Mouse (Mus musculus): Measurements from ENCODE around the gene Lrrc28. TPM values are rescaled to one million over a fixed set of nuclear protein-coding genes. Genes with fewer than 3 reads are reported as not detected.

The Lrrc28 gene
- polyA plus RNA-seq, 1 experiment from 2014 or later = 20.9 TPM

GRCm38 (mm10) chr7:67596322-67596721, 48.7 kb downstream of the Lrrc28 start:
- no peaks in the 10 kb centered on the region for H3K9me3 ChIP-seq (replicated peaks; ENCODE audit: low read length)
- H3K4me3 ChIP-seq (replicated peaks; ENCODE audit: low read depth, low read length) = no peak overlapping the region
- ATAC-seq (replicated peaks; ENCODE audit: low FRiP score, low read depth) = no peak
- peak overlapping the region; percentile 19; the same call in 1 of the 2 replicates for H3K27ac ChIP-seq
- H3K4me2 ChIP-seq (ENCODE audit: low read length) = no peak overlapping the region
- H3K4me1 ChIP-seq (replicated peaks; ENCODE audit: insufficient read depth, low read length) = no peaks in the 10 kb centered on the region
- no peak for TF ChIP-seq CTCF (IDR thresholded peaks at IDR 0.05; ENCODE audit: low read depth)
- no peak for DNase-seq (ENCODE audit: low spot score)
- no peaks in the 10 kb centered on the region for H3K36me3 ChIP-seq (ENCODE audit: insufficient read depth, low read length)
- 94% methylated on average over 1 of the region's 1 CpGs for WGBS
- H3K9ac ChIP-seq (ENCODE audit: low read depth, low read length) = no peak overlapping the region
- no peaks in the 10 kb centered on the region for H3K27me3 ChIP-seq (ENCODE audit: insufficient read depth, low read length)

GRCm38 (mm10) chr7:67593902-67594301, 51.2 kb downstream of the Lrrc28 start:
- TF ChIP-seq CTCF (IDR thresholded peaks at IDR 0.05; ENCODE audit: low read depth) = no peak
- H3K4me1 ChIP-seq (replicated peaks; ENCODE audit: insufficient read depth, low read length) = no peaks in the 10 kb centered on the region
- DNase-seq (ENCODE audit: low spot score) (no peak), ATAC-seq (replicated peaks; ENCODE audit: low FRiP score, low read depth) (no peak)
- no peak overlapping the region for H3K27ac ChIP-seq
- no peak overlapping the region for H3K4me2 ChIP-seq (ENCODE audit: low read length)
- no peak overlapping the region for H3K9ac ChIP-seq (ENCODE audit: low read depth, low read length)
- no peaks in the 10 kb centered on the region for H3K9me3 ChIP-seq (replicated peaks; ENCODE audit: low read length)
- WGBS = 93% methylated on average over 6 of the region's 6 CpGs
- no peak overlapping the region for H3K4me3 ChIP-seq (replicated peaks; ENCODE audit: low read depth, low read length)
- H3K36me3 ChIP-seq (ENCODE audit: insufficient read depth, low read length) = no peaks in the 10 kb centered on the region
- no peaks in the 10 kb centered on the region for H3K27me3 ChIP-seq (ENCODE audit: insufficient read depth, low read length)

- H3K4me2 ChIP-seq (ENCODE audit: low read length) = no peak overlapping the region
These were observed 52.4 kb downstream of the Lrrc28 start for GRCm38 (mm10) chr7:67592670-67593069.

GRCm38 (mm10) chr7:67588743-67589142, 56.3 kb downstream of the Lrrc28 start:
- DNase-seq (ENCODE audit: low spot score) (no peak), ATAC-seq (replicated peaks; ENCODE audit: low FRiP score, low read depth) (no peak)
- no peak overlapping the region for H3K27ac ChIP-seq
- H3K4me2 ChIP-seq (ENCODE audit: low read length) = no peak overlapping the region
- no peak overlapping the region for H3K9ac ChIP-seq (ENCODE audit: low read depth, low read length)
- H3K9me3 ChIP-seq (replicated peaks; ENCODE audit: low read length) = no peaks in the 10 kb centered on the region
- no peak overlapping the region for H3K4me3 ChIP-seq (replicated peaks; ENCODE audit: low read depth, low read length)
- no peaks in the 10 kb centered on the region for H3K27me3 ChIP-seq (ENCODE audit: insufficient read depth, low read length)
- H3K36me3 ChIP-seq (ENCODE audit: insufficient read depth, low read length) = no peaks in the 10 kb centered on the region
- TF ChIP-seq CTCF (IDR thresholded peaks at IDR 0.05; ENCODE audit: low read depth) = no peak
- WGBS = 80% methylated on average over 6 of the region's 6 CpGs
- H3K4me1 ChIP-seq (replicated peaks; ENCODE audit: insufficient read depth, low read length) = no peaks in the 10 kb centered on the region

More at GRCm38 (mm10) chr7:67592670-67593069, 52.4 kb downstream of the Lrrc28 start:
- TF ChIP-seq CTCF (IDR thresholded peaks at IDR 0.05; ENCODE audit: low read depth) = no peak
- H3K27ac ChIP-seq = no peak overlapping the region
- no peaks in the 10 kb centered on the region for H3K36me3 ChIP-seq (ENCODE audit: insufficient read depth, low read length)
- no peak for DNase-seq (ENCODE audit: low spot score)
- H3K4me3 ChIP-seq (replicated peaks; ENCODE audit: low read depth, low read length) = no peak overlapping the region
- no peaks in the 10 kb centered on the region for H3K9me3 ChIP-seq (replicated peaks; ENCODE audit: low read length)
- ATAC-seq (replicated peaks; ENCODE audit: low FRiP score, low read depth) = no peak
- WGBS = 91% methylated on average over 6 of the region's 6 CpGs
- no peaks in the 10 kb centered on the region for H3K27me3 ChIP-seq (ENCODE audit: insufficient read depth, low read length)
- H3K4me1 ChIP-seq (replicated peaks; ENCODE audit: insufficient read depth, low read length) = no peaks in the 10 kb centered on the region
- H3K9ac ChIP-seq (ENCODE audit: low read depth, low read length) = no peak overlapping the region

GRCm38 (mm10) chr7:67586479-67586878, 58.6 kb downstream of the Lrrc28 start:
- TF ChIP-seq CTCF (IDR thresholded peaks at IDR 0.05; ENCODE audit: low read depth) = no peak
- WGBS = 81% methylated on average over 5 of the region's 5 CpGs
- H3K27me3 ChIP-seq (ENCODE audit: insufficient read depth, low read length) = no peaks in the 10 kb centered on the region
- H3K27ac ChIP-seq = no peak overlapping the region
- no peak overlapping the region for H3K9ac ChIP-seq (ENCODE audit: low read depth, low read length)
- no peak overlapping the region for H3K4me3 ChIP-seq (replicated peaks; ENCODE audit: low read depth, low read length)
- no peak for ATAC-seq (replicated peaks; ENCODE audit: low FRiP score, low read depth)
- no peaks in the 10 kb centered on the region for H3K36me3 ChIP-seq (ENCODE audit: insufficient read depth, low read length)
- H3K4me1 ChIP-seq (replicated peaks; ENCODE audit: insufficient read depth, low read length) = no peaks in the 10 kb centered on the region
- no peak overlapping the region for H3K4me2 ChIP-seq (ENCODE audit: low read length)
- no peak for DNase-seq (ENCODE audit: low spot score)
- H3K9me3 ChIP-seq (replicated peaks; ENCODE audit: low read length) = no peaks in the 10 kb centered on the region

GRCm38 (mm10) chr7:67583852-67584251, 61.2 kb downstream of the Lrrc28 start:
- no peaks in the 10 kb centered on the region for H3K27me3 ChIP-seq (ENCODE audit: insufficient read depth, low read length)
- no peaks in the 10 kb centered on the region for H3K4me1 ChIP-seq (replicated peaks; ENCODE audit: insufficient read depth, low read length)
- ATAC-seq (replicated peaks; ENCODE audit: low FRiP score, low read depth) (no peak), DNase-seq (ENCODE audit: low spot score) (no peak)
- 84% methylated on average over 5 of the region's 5 CpGs for WGBS
- H3K27ac ChIP-seq = no peak overlapping the region
- no peak overlapping the region for H3K4me2 ChIP-seq (ENCODE audit: low read length)
- no peak overlapping the region for H3K9ac ChIP-seq (ENCODE audit: low read depth, low read length)
- H3K4me3 ChIP-seq (replicated peaks; ENCODE audit: low read depth, low read length) = no peak overlapping the region
- TF ChIP-seq CTCF (IDR thresholded peaks at IDR 0.05; ENCODE audit: low read depth) = no peak
- no peaks in the 10 kb centered on the region for H3K36me3 ChIP-seq (ENCODE audit: insufficient read depth, low read length)
- H3K9me3 ChIP-seq (replicated peaks; ENCODE audit: low read length) = no peaks in the 10 kb centered on the region

All from kidney, postnatal 0 days (tissue).